Mouse (Mus musculus) megakaryocyte-erythroid progenitor cell, adult 5-6 weeks (primary cell): ENCODE data around the gene Chaf1a. TPM values are rescaled to one million over a fixed set of nuclear protein-coding genes. Genes with fewer than 3 reads are reported as not detected.

ENCODE experiments used
- ATAC-seq: replicated peaks from 2 replicates; pipeline ENCODE4 v1.8.0; 2016; ENCODE audit warnings: mild to moderate bottlenecking, inconsistent platforms; ENCODE audit not compliant: severe bottlenecking, poor library complexity, low FRiP score, low TSS enrichment
- total RNA-seq, 2 experiments: library from RNA; stranded (forward) in 1 of 2; stranded (reverse) in 1 of 2; fragments of 200-1000, 215-1000 nt in 1 of 2; fragments of >200 nt in 1 of 2; fragmentation: Nextera tagmentation in 1 of 2; gene quantifications; 2 replicates each; pipeline ENCODE4 v1.2.3; 2014 to 2017

Chaf1a gene
- total RNA-seq (2014; fragmentation: Nextera tagmentation) (46.9 and 47.7 TPM in 2 replicates), total RNA-seq (2017) (34.5 and 37.5 TPM in 2 replicates)

GRCm38 (mm10) chr17:56040030-56040856 is at the start of gene Chaf1a:
TSS of gene Chaf1a (plus strand) at chr17:56040439.
- ATAC-seq = peak; percentile 76

GRCm38 (mm10) chr17:55996007-55996406 is 44.2 kb upstream of the Chaf1a start:
- ATAC-seq = no peak

- no peak for ATAC-seq
Measured at GRCm38 (mm10) chr17:55999794-56000499, 40.3 kb upstream of the Chaf1a start.

- no peak for ATAC-seq
Measured at GRCm38 (mm10) chr17:56003000-56003399, 37.2 kb upstream of the Chaf1a start.

DNA sequence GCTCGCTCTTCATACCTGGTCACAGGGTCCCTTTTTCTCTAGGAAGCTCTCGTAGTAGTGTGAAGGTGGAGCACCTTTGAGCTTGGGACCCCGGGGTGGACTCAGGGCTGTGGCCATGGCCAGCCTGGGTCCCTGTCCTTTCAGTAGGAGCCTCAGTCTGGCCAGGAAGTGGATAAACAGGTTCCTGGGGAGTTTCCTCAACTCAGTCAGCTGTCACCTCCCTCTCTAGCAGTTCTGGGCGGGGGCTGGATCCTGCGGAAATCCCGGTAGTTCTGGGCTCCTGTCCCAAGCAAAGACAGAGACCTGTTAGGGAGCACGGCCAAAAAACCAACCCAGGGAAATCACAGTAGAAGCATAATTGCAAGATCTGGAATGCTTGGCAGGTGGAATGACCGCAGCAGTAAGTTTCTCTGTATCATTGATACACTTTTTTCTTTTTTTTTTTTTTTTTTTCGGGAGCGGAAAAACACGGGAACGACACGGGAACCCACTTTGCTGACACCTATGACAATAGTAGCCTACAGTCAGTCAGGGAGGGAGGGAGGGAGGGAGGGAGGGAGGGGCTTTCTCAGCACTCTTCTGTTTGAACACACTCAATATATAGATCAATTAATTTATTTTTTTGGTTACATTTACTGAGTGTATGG is 34.7 kb upstream of the Chaf1a start, which contains the start of the genes Stap2 and Mpnd:
Gene Stap2 (minus strand): TSS at position 170 of the 647 bp plus-strand sequence.
Gene Mpnd (plus strand): TSS at position 297 of the 647 bp plus-strand sequence.
- no peak for ATAC-seq

GRCm38 (mm10) chr17:56006956-56007355 is 33.3 kb upstream of the Chaf1a start:
- ATAC-seq = no peak

- ATAC-seq = no peak
Measured at GRCm38 (mm10) chr17:56007444-56008355, 32.5 kb upstream of the Chaf1a start.

GRCm38 (mm10) chr17:56008356-56009087 is 31.7 kb upstream of the Chaf1a start:
- ATAC-seq = peak; percentile 91

GRCm38 (mm10) chr17:56009088-56009961 is 30.9 kb upstream of the Chaf1a start:
- ATAC-seq = peak; percentile 90

GRCm38 (mm10) chr17:56009962-56010240 is 30.3 kb upstream of the Chaf1a start:
- ATAC-seq = no peak

DNA sequence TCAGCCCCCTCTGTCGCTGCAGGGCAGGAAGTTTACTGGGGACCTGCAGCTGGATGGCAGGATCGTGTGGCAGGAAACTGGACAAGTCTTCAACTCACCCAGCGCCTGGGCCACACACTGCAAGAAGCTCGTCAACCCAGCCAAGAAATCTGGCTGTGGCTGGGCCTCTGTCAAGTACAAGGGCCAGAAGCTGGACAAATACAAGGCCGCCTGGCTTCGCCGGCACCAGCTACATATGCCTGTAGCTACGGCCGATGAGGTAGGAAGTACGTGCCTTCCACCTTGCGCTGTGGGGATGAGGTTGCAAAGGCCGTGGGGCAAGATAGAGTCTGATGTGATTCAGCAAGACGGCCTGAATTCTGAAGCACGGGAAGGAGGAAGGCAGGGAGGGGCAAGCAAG is 30.0 kb upstream of the Chaf1a start:
- ATAC-seq = no peak; the same call in 1 of the 2 replicates

DNA sequence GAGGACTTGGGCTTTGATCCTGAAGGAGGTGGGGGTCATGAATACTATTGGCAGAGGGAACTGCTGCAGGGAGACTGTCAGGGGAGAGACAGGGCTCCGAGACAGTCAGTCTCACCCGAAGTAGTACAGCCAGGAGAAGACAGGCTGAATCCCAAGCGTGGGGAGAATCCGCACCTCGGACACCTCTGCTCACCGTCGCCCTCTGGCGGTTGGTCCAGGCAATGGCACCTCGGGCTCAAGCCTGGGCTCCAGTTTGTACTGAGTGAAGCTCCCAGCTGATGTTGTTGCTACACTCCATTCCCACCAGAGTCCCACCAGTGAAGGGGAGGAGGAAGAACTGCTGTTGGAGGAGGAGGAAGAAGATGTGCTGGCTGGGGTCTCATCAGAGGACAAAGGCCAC is 29.6 kb upstream of the Chaf1a start:
- ATAC-seq = peak; percentile 8; the same call in 1 of the 2 replicates

DNA sequence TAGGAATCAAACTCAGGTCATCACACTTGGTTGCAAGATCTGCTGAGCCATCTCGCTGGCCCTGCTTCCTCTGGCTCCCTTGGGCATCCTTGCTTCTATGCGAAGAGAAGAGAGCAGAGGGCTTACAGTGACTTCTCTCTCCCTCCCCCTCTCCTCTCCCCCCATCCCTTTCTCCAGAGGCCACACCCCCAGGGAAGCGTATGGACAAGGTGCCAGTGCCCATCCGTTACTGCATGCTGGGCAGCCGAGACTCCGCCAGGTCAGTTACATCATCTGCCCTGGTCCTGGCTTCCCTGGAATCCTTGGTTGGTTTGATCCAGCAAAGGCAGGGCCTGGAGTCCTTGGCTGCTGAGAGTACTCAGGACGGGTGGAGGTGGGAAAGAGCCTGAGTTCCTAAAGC is 28.8 kb upstream of the Chaf1a start:
- ATAC-seq = no peak

- ATAC-seq = no peak
Measured at GRCm38 (mm10) chr17:56015293-56015692, 24.9 kb upstream of the Chaf1a start.

GRCm38 (mm10) chr17:56016382-56016781 is 23.9 kb upstream of the Chaf1a start:
- no peak for ATAC-seq

DNA sequence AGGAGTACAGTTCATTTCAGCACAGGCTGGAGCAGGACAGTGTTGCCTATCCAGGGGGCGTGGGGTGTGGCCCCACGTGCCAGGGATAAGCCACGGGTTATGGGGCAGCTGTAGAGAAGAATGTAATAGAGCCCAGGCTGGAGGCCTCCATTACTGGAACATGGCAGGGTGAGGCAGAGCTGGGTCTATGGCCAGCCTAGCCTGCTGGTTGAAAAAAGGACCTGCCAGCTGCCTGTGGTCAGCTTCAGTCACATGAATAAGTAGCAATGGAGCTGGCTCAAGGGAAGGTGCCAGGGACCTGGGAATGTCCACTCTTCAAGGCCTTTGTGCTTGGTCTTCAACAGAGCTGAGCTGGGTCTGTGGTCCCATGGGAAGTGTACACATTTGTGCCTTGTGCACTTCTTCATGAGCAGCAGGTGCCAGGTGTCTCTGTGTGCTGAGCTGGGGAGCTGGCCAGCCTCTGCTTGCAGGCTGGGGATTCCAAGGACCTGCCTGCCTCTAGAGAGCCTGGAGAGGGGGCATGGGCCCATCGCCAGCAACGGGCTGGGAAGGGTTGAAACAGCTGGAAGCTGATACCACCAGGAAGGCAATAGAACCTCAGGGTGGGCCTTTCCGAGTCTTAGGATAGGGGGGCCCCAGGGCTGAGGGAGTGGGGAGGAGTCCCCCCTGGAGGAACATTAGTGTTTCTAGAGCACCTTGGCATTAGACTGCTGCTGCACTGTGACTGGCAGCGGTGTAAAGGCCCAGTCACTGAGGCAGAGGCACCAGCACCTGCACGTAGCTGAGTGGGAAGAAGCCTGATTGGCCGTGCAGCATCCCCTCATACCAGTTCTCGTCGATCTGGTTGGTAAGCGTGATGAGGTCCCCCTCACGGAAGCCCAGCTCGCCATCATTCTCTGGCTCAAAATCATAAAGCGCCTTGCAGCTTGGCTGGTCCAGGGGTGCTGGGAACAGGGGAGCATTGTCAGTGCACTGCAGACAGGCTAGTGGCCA is 23.1 kb upstream of the Chaf1a start:
- no peak for ATAC-seq
